Mouse (Mus musculus) neural tube, embryonic 15.5 days (tissue): ENCODE data around the gene Tbca. TPM values are rescaled to one million over a fixed set of nuclear protein-coding genes. Genes with fewer than 3 reads are reported as not detected.
A peak's percentile ranks its signal among the peaks of the same experiment; 100 is the strongest.

Experiments used
- ATAC-seq: fragments of 200-750 bp; cut with Nextera tagmentation; 2 replicates; pipeline ENCODE4 v1.8.0; 2017; ENCODE audit warnings: mild to moderate bottlenecking, moderate TSS enrichment, moderate library complexity; ENCODE audit not compliant: low FRiP score
- H3K27ac ChIP-seq: fragments of 300-500 bp; sonication (generic); replicated peaks from 2 replicates; pipeline ENCODE4 v1.5.1; 2015; ENCODE audit warnings: mild to moderate bottlenecking, inconsistent platforms
- H3K27me3 ChIP-seq: fragments of 300-500 bp; sonication (generic); replicated peaks from 2 replicates; pipeline ENCODE4 v1.6.1; 2015; ENCODE audit warnings: inconsistent platforms
- H3K36me3 ChIP-seq: fragments of 300-500 bp; sonication (generic); 2 replicates; pipeline ENCODE4 v1.6.1; 2015; ENCODE audit warnings: inconsistent platforms
- H3K4me1 ChIP-seq: fragments of 300-500 bp; sonication (generic); 2 replicates; pipeline ENCODE4 v1.6.1; 2015; ENCODE audit warnings: inconsistent platforms
- H3K4me2 ChIP-seq: fragments of 300-500 bp; sonication (generic); 2 replicates; pipeline ENCODE4 v1.6.1; 2015; ENCODE audit warnings: inconsistent platforms, mild to moderate bottlenecking, moderate library complexity
- H3K4me3 ChIP-seq: fragments of 300-500 bp; sonication (generic); replicated peaks from 2 replicates; pipeline ENCODE4 v1.5.1; 2015; ENCODE audit warnings: mild to moderate bottlenecking, inconsistent platforms
- H3K9ac ChIP-seq: fragments of 300-500 bp; sonication (generic); replicated peaks from 2 replicates; pipeline ENCODE4 v1.6.1; 2015; ENCODE audit warnings: mild to moderate bottlenecking, inconsistent platforms
- H3K9me3 ChIP-seq: fragments of 300-500 bp; sonication (generic); replicated peaks from 2 replicates; pipeline ENCODE4 v1.6.1; 2016; ENCODE audit warnings: inconsistent platforms
- WGBS: fragments of 180-500 bp; shearing (Covaris S2); methylation state at CpG from one replicate; pipeline ENCODE4 v1.1.7; 2015; ENCODE audit warnings: mixed read lengths; 5-methylcytosine and 5-hydroxymethylcytosine counted together
- polyA plus RNA-seq: library from polyadenylated mRNA; unstranded; fragments of >200 nt; fragmentation: Nextera tagmentation; extraction: Ambion mirVana; gene quantifications from 2 replicates; pipeline ENCODE4 v1.2.1, GENCODE M21; 2015

Tbca gene
- polyA plus RNA-seq, 1 experiment from 2014 or later = 302 TPM

- 96% methylated on average over 1 of the region's 1 CpGs for WGBS
Measured at GRCm38 (mm10) chr13:94811451-94811850, 22.7 kb downstream of the Tbca start.

GRCm38 (mm10) chr13:94813770-94814169 lies 25.1 kb downstream of the Tbca start:
- H3K27ac ChIP-seq = no peak overlapping the region
- H3K9ac ChIP-seq = no peak overlapping the region
- H3K27me3 ChIP-seq = no peaks in the 10 kb centered on the region
- no peaks in the 10 kb centered on the region for H3K9me3 ChIP-seq
- no peaks in the 10 kb centered on the region for H3K36me3 ChIP-seq
- no peak overlapping the region for H3K4me3 ChIP-seq
- no peak for ATAC-seq
- peaks cover 18% of the 10 kb centered on the region; the same call in 1 of the 2 replicates for H3K4me1 ChIP-seq
- H3K4me2 ChIP-seq = no peak overlapping the region
- WGBS = 86% methylated on average over 3 of the region's 3 CpGs

More at GRCm38 (mm10) chr13:94811451-94811850, 22.7 kb downstream of the Tbca start:
- peaks cover 8% of the 10 kb centered on the region for H3K4me1 ChIP-seq
- H3K27ac ChIP-seq = no peak overlapping the region
- no peak overlapping the region for H3K9ac ChIP-seq
- no peaks in the 10 kb centered on the region for H3K9me3 ChIP-seq
- H3K27me3 ChIP-seq = no peaks in the 10 kb centered on the region
- ATAC-seq = no peak
- H3K4me2 ChIP-seq = no peak overlapping the region
- no peak overlapping the region for H3K4me3 ChIP-seq
- no peaks in the 10 kb centered on the region for H3K36me3 ChIP-seq

GRCm38 (mm10) chr13:94820516-94820915 lies 31.8 kb downstream of the Tbca start:
- Histone ChIP-seq H3K9ac (no peak overlapping the region), H3K27me3 (no peaks in the 10 kb centered on the region), H3K36me3 (no peaks in the 10 kb centered on the region), H3K4me2 (no peak overlapping the region), H3K27ac (no peak overlapping the region), H3K4me3 (no peak overlapping the region), H3K9me3 (no peaks in the 10 kb centered on the region), H3K4me1 (peaks cover 18% of the 10 kb centered on the region; the same call in 1 of the 2 replicates)
- no peak for ATAC-seq
- 64% methylated on average over 3 of the region's 3 CpGs for WGBS

- no peak overlapping the region for H3K9ac ChIP-seq
- no peaks in the 10 kb centered on the region for H3K27me3 ChIP-seq
- H3K27ac ChIP-seq = no peak overlapping the region
- ATAC-seq = no peak
- no peaks in the 10 kb centered on the region for H3K9me3 ChIP-seq
- H3K36me3 ChIP-seq = no peaks in the 10 kb centered on the region
- peaks cover 15% of the 10 kb centered on the region; the same call in 1 of the 2 replicates for H3K4me1 ChIP-seq
- 84% methylated on average over 2 of the region's 2 CpGs for WGBS
- no peak overlapping the region for H3K4me2 ChIP-seq
- no peak overlapping the region for H3K4me3 ChIP-seq
Measured at GRCm38 (mm10) chr13:94820956-94821355, 32.2 kb downstream of the Tbca start.

GRCm38 (mm10) chr13:94826389-94826788 lies 37.7 kb downstream of the Tbca start:
- Histone ChIP-seq H3K9ac (no peak overlapping the region), H3K4me3 (no peak overlapping the region), H3K4me2 (no peak overlapping the region), H3K27me3 (no peaks in the 10 kb centered on the region), H3K4me1 (0 out of 2 replicates have a peak, but pooled peaks cover 5% of the 10 kb centered on the region), H3K36me3 (no peaks in the 10 kb centered on the region), H3K27ac (no peak overlapping the region), H3K9me3 (no peaks in the 10 kb centered on the region)
- ATAC-seq = no peak
- WGBS = 89% methylated on average over 5 of the region's 5 CpGs

- 0 out of 2 replicates have a peak, but pooled peaks cover 5% of the 10 kb centered on the region for H3K4me1 ChIP-seq
- H3K9ac ChIP-seq = no peak overlapping the region
- no peaks in the 10 kb centered on the region for H3K27me3 ChIP-seq
- H3K4me3 ChIP-seq = no peak overlapping the region
- ATAC-seq = no peak
- no peaks in the 10 kb centered on the region for H3K36me3 ChIP-seq
- H3K9me3 ChIP-seq = no peaks in the 10 kb centered on the region
- WGBS = 92% methylated on average over 2 of the region's 2 CpGs
- H3K4me2 ChIP-seq = no peak overlapping the region
- H3K27ac ChIP-seq = no peak overlapping the region
Measured at GRCm38 (mm10) chr13:94826986-94827385, 38.3 kb downstream of the Tbca start.

- Histone ChIP-seq H3K9me3 (no peaks in the 10 kb centered on the region), H3K27ac (no peak overlapping the region), H3K9ac (no peak overlapping the region), H3K36me3 (peaks cover 6% of the 10 kb centered on the region), H3K4me1 (0 out of 2 replicates have a peak, but pooled peaks cover 5% of the 10 kb centered on the region), H3K27me3 (no peaks in the 10 kb centered on the region), H3K4me3 (no peak overlapping the region), H3K4me2 (no peak overlapping the region)
- WGBS = 50% methylated on average over 2 of the region's 2 CpGs
- ATAC-seq = no peak
Measured at GRCm38 (mm10) chr13:94827847-94828246, 39.1 kb downstream of the Tbca start.

- Histone ChIP-seq H3K9me3 (no peaks in the 10 kb centered on the region), H3K27me3 (no peaks in the 10 kb centered on the region), H3K36me3 (peaks cover 25% of the 10 kb centered on the region), H3K4me2 (no peak overlapping the region), H3K9ac (no peak overlapping the region), H3K27ac (no peak overlapping the region), H3K4me1 (0 out of 2 replicates have a peak, but pooled peaks cover 5% of the 10 kb centered on the region), H3K4me3 (no peak overlapping the region)
- WGBS = 70% methylated on average over 5 of the region's 5 CpGs
- ATAC-seq = no peak
Measured at GRCm38 (mm10) chr13:94838047-94838720, 49.5 kb downstream of the Tbca start.

- no peak overlapping the region for H3K9ac ChIP-seq
- no peak overlapping the region; the same call in 1 of the 2 replicates for H3K27ac ChIP-seq
- H3K36me3 ChIP-seq = peaks cover 18% of the 10 kb centered on the region
- H3K4me1 ChIP-seq = 0 out of 2 replicates have a peak, but pooled peaks cover 5% of the 10 kb centered on the region
- H3K27me3 ChIP-seq = no peaks in the 10 kb centered on the region
- H3K4me3 ChIP-seq = no peak overlapping the region
- ATAC-seq = peak; percentile 75; the same call in 1 of the 2 replicates
- 71% methylated on average over 8 of the region's 8 CpGs for WGBS
- no peak overlapping the region for H3K4me2 ChIP-seq
- no peaks in the 10 kb centered on the region for H3K9me3 ChIP-seq
Measured at GRCm38 (mm10) chr13:94838756-94839337, 50.1 kb downstream of the Tbca start.

- no peak for ATAC-seq
- Histone ChIP-seq H3K4me3 (no peak overlapping the region), H3K4me1 (0 out of 2 replicates have a peak, but pooled peaks cover 5% of the 10 kb centered on the region), H3K9me3 (no peaks in the 10 kb centered on the region), H3K27ac (no peak overlapping the region), H3K36me3 (peaks cover 12% of the 10 kb centered on the region), H3K9ac (no peak overlapping the region), H3K4me2 (no peak overlapping the region), H3K27me3 (no peaks in the 10 kb centered on the region)
- WGBS = 32% methylated on average over 5 of the region's 5 CpGs
Measured at GRCm38 (mm10) chr13:94843236-94843635, 54.5 kb downstream of the Tbca start.

- Histone ChIP-seq H3K36me3 (no peaks in the 10 kb centered on the region), H3K27ac (no peak overlapping the region), H3K9ac (no peak overlapping the region), H3K4me1 (no peaks in the 10 kb centered on the region), H3K27me3 (no peaks in the 10 kb centered on the region), H3K4me2 (no peak overlapping the region), H3K4me3 (no peak overlapping the region), H3K9me3 (no peaks in the 10 kb centered on the region)
- WGBS = 72% methylated on average over 7 of the region's 7 CpGs
- no peak for ATAC-seq
Measured at GRCm38 (mm10) chr13:94847870-94848269, 59.2 kb downstream of the Tbca start.

GRCm38 (mm10) chr13:94849351-94849750 lies 60.6 kb downstream of the Tbca start:
- WGBS = 83% methylated on average over 13 of the region's 13 CpGs
- Histone ChIP-seq H3K4me1 (no peaks in the 10 kb centered on the region), H3K9ac (no peak overlapping the region), H3K4me2 (no peak overlapping the region), H3K27ac (no peak overlapping the region), H3K36me3 (no peaks in the 10 kb centered on the region), H3K9me3 (no peaks in the 10 kb centered on the region), H3K27me3 (no peaks in the 10 kb centered on the region; the same call in 1 of the 2 replicates), H3K4me3 (no peak overlapping the region)
- ATAC-seq = no peak
